Comparison of ENCODE assay signal across 26 mouse cellular contexts in genomic region chr6:28845610-28846009, GRCm38 (mm10). TPM values are rescaled to one million over a fixed set of nuclear protein-coding genes. Genes with fewer than 3 reads are reported as not detected.
A peak's percentile ranks its signal among the peaks of the same experiment; 100 is the strongest.
DNase-seq lines count a peak whose midpoint lies in the region; ATAC-seq and TF ChIP-seq lines count a peak whose summit lies in the region.
"Had no signal": no experiment of that assay in that cellular context is flagged by ENCODE, and none has a peak within 500 bp of the region (broad histone marks: within the 10 kb centered on the region; RNA-seq: fewer than 3 reads in every experiment).

No protein-coding gene starts in this region.

- DNase-seq in kidney, adult 2 months: no peak
- DNase-seq in lung, postnatal 36 days: peak; percentile 46
- no peak for DNase-seq in lung, postnatal 10 days
- peak; percentile 70 for DNase-seq in MN1 (ENCODE audit: low spot score)
- no peak for DNase-seq in spleen, postnatal 4 days (ENCODE audit: low spot score in 2 of 2)
- DNase-seq: cerebellum, adult 18-20 months; cerebellum, postnatal 14 days; gastrocnemius, postnatal 14 days; heart, adult 18-20 months; heart, postnatal 14 days; right cerebral cortex, postnatal 4 days; thymus, postnatal 25 days had no signal

- peaks cover 10% of the 10 kb centered on the region for H3K79me2 ChIP-seq in myocyte (ENCODE audit: control insufficient read depth, insufficient read depth)

- no peak overlapping the region for H3K4me3 ChIP-seq in kidney, embryonic 16.5 days (ENCODE audit: low read length)
- no peak overlapping the region for H3K4me3 ChIP-seq in kidney, adult 2 months (ENCODE audit: insufficient read depth, low read depth, low read length)
- H3K4me3 ChIP-seq in myocyte: no peak overlapping the region
- H3K4me3 ChIP-seq: embryonic facial prominence, embryonic 12.5 days; heart, embryonic 13.5 days; kidney, embryonic 15.5 days; limb, embryonic 13.5 days; liver, embryonic 15.5 days; lung, embryonic 15.5 days; midbrain, embryonic 12.5 days; neural tube, embryonic 12.5 days; stomach, embryonic 15.5 days had no signal

- 32% methylated on average over 4 of the region's 4 CpGs for WGBS in kidney, embryonic 16.5 days
- WGBS in kidney, adult 2 months: 57% methylated on average over 4 of the region's 4 CpGs

- no peak for TF ChIP-seq CTCF in kidney, adult 2 months (conservative IDR thresholded peaks at IDR 0.05; ENCODE audit: insufficient read depth, insufficient read length, low read depth, low read length)

- no peaks in the 10 kb centered on the region for H3K9me3 ChIP-seq in kidney, embryonic 16.5 days (ENCODE audit: low read length)
- H3K9me3 ChIP-seq: embryonic facial prominence, embryonic 12.5 days; heart, embryonic 13.5 days; kidney, embryonic 15.5 days; limb, embryonic 13.5 days; liver, embryonic 15.5 days; lung, embryonic 15.5 days; midbrain, embryonic 12.5 days; neural tube, embryonic 12.5 days; stomach, embryonic 15.5 days had no signal

- no peaks in the 10 kb centered on the region for H3K27me3 ChIP-seq in kidney, embryonic 16.5 days (ENCODE audit: insufficient read depth, low read length)
- H3K27me3 ChIP-seq in kidney, adult 2 months (replicated peaks; ENCODE audit: control insufficient read depth, insufficient read depth, low read length): no peaks in the 10 kb centered on the region
- no peaks in the 10 kb centered on the region for H3K27me3 ChIP-seq in myocyte (ENCODE audit: control insufficient read depth, insufficient read depth, insufficient read length)
- H3K27me3 ChIP-seq: embryonic facial prominence, embryonic 12.5 days; heart, embryonic 13.5 days; kidney, embryonic 15.5 days; limb, embryonic 13.5 days; liver, embryonic 15.5 days; lung, embryonic 15.5 days; neural tube, embryonic 12.5 days; stomach, embryonic 15.5 days had no signal

- peaks cover 34% of the 10 kb centered on the region for H3K4me1 ChIP-seq in kidney, embryonic 16.5 days (ENCODE audit: insufficient read depth, low read length)
- no peaks in the 10 kb centered on the region for H3K4me1 ChIP-seq in kidney, adult 2 months (ENCODE audit: control insufficient read depth, insufficient read depth, low read length)
- H3K4me1 ChIP-seq: liver, embryonic 15.5 days; stomach, embryonic 15.5 days had no signal

- no peak overlapping the region for H3K27ac ChIP-seq in kidney, embryonic 16.5 days (ENCODE audit: low read length)
- H3K27ac ChIP-seq in kidney, adult 2 months (ENCODE audit: insufficient read depth, low read depth, low read length): no peak overlapping the region
- H3K27ac ChIP-seq: embryonic facial prominence, embryonic 12.5 days; heart, embryonic 13.5 days; hindbrain, postnatal 0 days; kidney, embryonic 15.5 days; limb, embryonic 13.5 days; liver, embryonic 15.5 days; lung, embryonic 15.5 days; midbrain, embryonic 12.5 days; neural tube, embryonic 12.5 days; stomach, embryonic 15.5 days had no signal

- H3K9ac ChIP-seq in kidney, embryonic 16.5 days (replicated peaks; ENCODE audit: low read length): peak overlapping the region; percentile 31; the same call in 1 of the 2 replicates
- H3K9ac ChIP-seq: embryonic facial prominence, embryonic 12.5 days; heart, embryonic 13.5 days; kidney, embryonic 15.5 days; limb, embryonic 13.5 days; liver, embryonic 15.5 days; lung, embryonic 15.5 days; midbrain, embryonic 12.5 days; neural tube, embryonic 12.5 days; stomach, embryonic 15.5 days had no signal

- H3K36me3 ChIP-seq in kidney, embryonic 16.5 days (ENCODE audit: insufficient read depth, low read length): no peaks in the 10 kb centered on the region
- H3K36me3 ChIP-seq in kidney, adult 2 months (ENCODE audit: control insufficient read depth, insufficient read depth, low read length): no peaks in the 10 kb centered on the region
- H3K36me3 ChIP-seq in myocyte (ENCODE audit: control insufficient read depth, insufficient read depth): no peaks in the 10 kb centered on the region
- H3K36me3 ChIP-seq: embryonic facial prominence, embryonic 12.5 days; heart, embryonic 13.5 days; kidney, embryonic 15.5 days; limb, embryonic 13.5 days; liver, embryonic 15.5 days; lung, embryonic 15.5 days; midbrain, embryonic 12.5 days; neural tube, embryonic 12.5 days; stomach, embryonic 15.5 days had no signal

- 0 out of 2 replicates have a peak, but pooled peaks have one; percentile 17 for ATAC-seq in kidney, embryonic 16.5 days (ENCODE audit: low FRiP score, low TSS enrichment)
- ATAC-seq: forebrain, embryonic 16.5 days; hindbrain, postnatal 0 days; intestine, embryonic 16.5 days had no signal

- TF ChIP-seq POLR2A in kidney, adult 2 months (IDR thresholded peaks at IDR 0.05; ENCODE audit: low read depth, low read length): no peak
- TF ChIP-seq POLR2A in myocyte (IDR thresholded peaks at IDR 0.05; ENCODE audit: insufficient read length, low read depth): peak; percentile 45

- H3K4me2 ChIP-seq in kidney, embryonic 16.5 days (replicated peaks; ENCODE audit: low read depth, low read length): no peak overlapping the region
- peak overlapping the region; percentile 57 for H3K4me2 ChIP-seq in myocyte (ENCODE audit: low read depth)
- H3K4me2 ChIP-seq: embryonic facial prominence, embryonic 12.5 days; heart, embryonic 13.5 days; kidney, embryonic 15.5 days; limb, embryonic 13.5 days; liver, embryonic 15.5 days; lung, embryonic 15.5 days; midbrain, embryonic 12.5 days; neural tube, embryonic 12.5 days; stomach, embryonic 15.5 days had no signal

- H3ac ChIP-seq in myocyte (ENCODE audit: control insufficient read depth, insufficient read length): no peak overlapping the region

TF ChIP-seq in myocyte, 11 proteins besides CTCF, POLR2A, EP300 and RAD21:
- peak; percentile 12 for TF ChIP-seq TCF3 (IDR thresholded peaks at IDR 0.05; ENCODE audit: insufficient read length, low read depth)
- peak; percentile 18 to 96 (median 81) for TF ChIP-seq MYOD1 (IDR thresholded peaks at IDR 0.05; ENCODE audit: control insufficient read depth in 1 of 3, insufficient read length in 2 of 3, low read depth in 2 of 3)
- TF ChIP-seq SRF (IDR thresholded peaks at IDR 0.05; ENCODE audit: control insufficient read depth, insufficient read length, low read depth): no peak
- no peak for TF ChIP-seq USF1 (IDR thresholded peaks at IDR 0.05; ENCODE audit: low read depth)
- TF ChIP-seq TCF12 (IDR thresholded peaks at IDR 0.05; ENCODE audit: insufficient read depth, poor library complexity, severe bottlenecking): peak; percentile 64
- TF ChIP-seq E2F4 (IDR thresholded peaks at IDR 0.05; ENCODE audit: insufficient read depth): no peak
- TF ChIP-seq MAX (IDR thresholded peaks at IDR 0.05; ENCODE audit: low read depth): no peak
- TF ChIP-seq REST (IDR thresholded peaks at IDR 0.05; ENCODE audit: insufficient read depth, insufficient read length): no peak
- peak; percentile 74 to 97 (median 83) for TF ChIP-seq MYOG (IDR thresholded peaks at IDR 0.05; ENCODE audit: control insufficient read depth in 1 of 3, insufficient read depth in 1 of 3, insufficient read length in 2 of 3, low read depth in 2 of 3)
- peak; percentile 21 for TF ChIP-seq POLR2AphosphoS2 (IDR thresholded peaks at IDR 0.05; ENCODE audit: insufficient read length, low read depth)
- peak; percentile 95 for TF ChIP-seq CEBPB (IDR thresholded peaks at IDR 0.05; ENCODE audit: insufficient read depth, poor library complexity, severe bottlenecking)

RNA-seq across cellular contexts. Expression of gene Lrrc4, which starts 14.1 kb away (rescaled TPM):
- polyA plus RNA-seq in kidney, embryonic 16.5 days (2015; fragmentation: Nextera tagmentation; extraction: Ambion mirVana): 1.6 TPM in 2 replicates
- polyA plus RNA-seq in kidney, adult 2 months (2012; rRNA removed): 0.54 and 0.56 TPM in 2 replicates
- 0.72 TPM for polyA plus RNA-seq in myocyte (2012; fragmentation: generic; extraction: Trizol)

Comparison
In these comparisons a context has a peak if more than half of its experiments do, and no peak if none do; other contexts are left out.
1. DNase-seq: peak in lung, postnatal 36 days (single experiment) and MN1 (single experiment); none in kidney, adult 2 months (single experiment), lung, postnatal 10 days (single experiment) and spleen, postnatal 4 days (0 of 2).